Mouse (Mus musculus) hindbrain, embryonic 14.5 days (tissue): ENCODE measurements around the gene Gm11992. TPM values are rescaled to one million over a fixed set of nuclear protein-coding genes. Genes with fewer than 3 reads are reported as not detected.

Experiments used
- polyA plus RNA-seq: library from polyadenylated mRNA; unstranded; fragments of >200 nt; fragmentation: Nextera tagmentation; extraction: Ambion mirVana; gene quantifications from 2 replicates; pipeline ENCODE4 v1.2.1, GENCODE M21; 2014

Gene Gm11992
- polyA plus RNA-seq, 1 experiment from 2014 or later: 3.0 TPM

Other genes starting within 250 kb of the Gm11992 start
- gene Pkd1l1, start 75.3 kb upstream of the Gm11992 start, polyA plus RNA-seq: 0.03 and 0.31 TPM in 2 replicates
- 10.2 and 12.7 TPM in 2 replicates for gene Hus1, start 37.4 kb upstream of the Gm11992 start, polyA plus RNA-seq
- gene Sun3, start 397 bp downstream of the Gm11992 start, polyA plus RNA-seq: 0.23 and 0.33 TPM in 2 replicates
- gene Upp1, start 69.5 kb downstream of the Gm11992 start, polyA plus RNA-seq: 5.0 and 5.1 TPM in 2 replicates
- 0.03 and 0.04 TPM in 2 replicates for gene Abca13, start 143.3 kb downstream of the Gm11992 start, polyA plus RNA-seq